Mouse (Mus musculus) frontal cortex, adult (tissue): ENCODE measurements around the gene Hoxc9.

ENCODE experiments used
- ATAC-seq: cut with Nextera tagmentation; 2 replicates; pipeline ENCODE4 v1.9.2; 2017; ENCODE audit warnings: mild to moderate bottlenecking, moderate library complexity, mixed read lengths; ENCODE audit not compliant: low TSS enrichment

Gene Hoxc9

DNA sequence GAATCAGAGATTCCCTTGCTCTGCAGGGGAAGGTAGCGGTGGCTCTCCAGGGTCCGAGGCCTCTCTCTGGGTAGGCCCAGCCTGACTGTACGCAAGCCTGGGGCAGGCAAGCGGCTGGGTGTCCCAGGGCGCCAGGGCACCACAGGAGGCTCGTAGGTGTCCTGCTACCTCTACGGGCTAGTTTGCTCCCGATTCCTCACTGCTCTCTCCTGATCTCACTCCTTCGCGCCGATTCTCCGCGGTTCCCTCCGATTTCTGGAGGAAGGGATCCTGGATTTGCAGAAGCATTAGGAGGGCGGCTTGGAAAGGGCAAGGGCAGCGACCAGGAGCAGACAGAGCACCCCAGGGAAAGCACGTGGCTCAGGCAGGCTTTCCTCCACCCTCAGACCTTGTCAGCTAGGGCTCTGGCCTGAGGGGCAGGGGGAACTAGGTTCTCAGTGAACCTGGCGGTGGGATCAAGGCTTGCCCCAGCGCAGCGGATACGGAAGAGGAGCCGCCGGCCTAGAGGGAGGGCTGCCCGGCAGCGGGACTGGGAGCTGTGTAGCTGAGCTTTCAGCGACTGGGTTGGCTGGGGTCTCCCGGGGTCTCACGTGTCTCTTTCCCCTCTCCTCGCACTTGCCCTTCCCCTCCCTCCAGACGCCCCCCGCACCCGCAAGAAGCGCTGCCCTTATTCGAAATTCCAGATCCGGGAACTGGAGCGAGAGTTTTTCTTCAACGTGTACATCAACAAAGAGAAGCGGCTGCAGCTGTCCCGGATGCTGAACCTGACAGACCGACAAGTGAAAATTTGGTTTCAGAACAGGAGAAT is 20.2 kb upstream of the Hoxc9 start:
- ATAC-seq = no peak

DNA sequence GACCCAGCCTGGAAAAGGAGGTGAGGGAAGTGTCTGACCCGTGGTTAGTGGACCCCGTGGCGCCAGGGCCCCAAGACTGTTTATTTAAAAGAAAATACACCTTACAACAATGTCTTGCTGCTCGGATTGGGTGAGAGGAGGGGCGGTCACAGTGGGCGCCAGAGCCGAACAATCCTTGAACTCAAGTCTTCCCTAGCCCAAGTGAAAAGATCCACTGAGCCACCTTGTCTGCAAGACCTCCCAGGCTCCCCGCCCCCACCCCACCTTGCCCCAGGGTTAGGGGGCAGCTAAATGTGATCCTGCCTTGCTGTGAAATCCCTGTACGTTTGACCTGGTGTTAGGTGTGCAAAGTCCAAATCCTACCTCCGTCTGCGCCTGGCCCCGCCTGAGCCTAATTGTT is 19.3 kb upstream of the Hoxc9 start:
- ATAC-seq = no peak

DNA sequence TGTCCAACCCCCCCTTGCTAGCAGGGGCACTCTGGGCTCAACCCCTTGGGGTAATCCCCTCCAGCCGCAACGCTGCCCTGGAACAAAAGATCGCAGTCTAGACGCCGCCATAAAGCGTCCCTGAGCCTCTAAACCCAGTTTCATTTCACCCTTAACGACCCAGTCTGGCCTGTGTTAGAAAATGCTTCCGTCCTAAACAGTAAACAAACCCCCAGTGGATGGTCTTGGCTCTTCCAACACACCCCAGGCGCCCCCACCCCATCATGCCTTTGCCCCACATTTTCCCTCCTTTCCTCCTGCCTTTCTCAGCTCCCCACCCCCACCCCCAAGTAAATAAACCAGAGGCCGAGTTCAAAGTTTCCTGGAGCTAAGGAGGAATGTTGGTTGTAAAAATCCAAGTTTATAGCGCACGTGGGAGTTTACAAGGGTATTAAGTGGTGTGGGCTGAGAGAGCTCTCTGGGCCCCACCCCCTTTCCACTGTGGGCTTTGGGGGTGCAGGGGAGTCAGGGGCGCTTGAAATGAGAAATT is 16.5 kb upstream of the Hoxc9 start:
- ATAC-seq = no peak

DNA sequence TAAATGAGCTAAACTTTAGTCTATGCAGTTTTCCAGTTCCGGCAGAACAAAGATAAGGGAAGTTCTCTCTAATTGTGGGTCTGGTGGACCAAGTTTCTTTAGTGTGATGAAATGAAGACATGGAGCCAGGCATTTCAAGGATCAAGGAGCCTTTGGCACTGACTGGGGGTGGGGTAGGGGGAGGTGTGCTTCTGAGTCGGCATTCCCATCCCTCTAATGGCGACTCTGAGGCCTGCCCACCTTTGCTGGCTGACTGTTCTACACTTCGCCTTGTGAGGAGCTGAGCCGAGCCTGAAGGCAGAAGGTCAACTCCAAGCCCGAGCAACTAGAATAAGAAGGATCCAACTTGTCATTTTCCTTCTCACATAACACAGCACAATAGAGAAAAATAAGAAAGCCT is 14.5 kb upstream of the Hoxc9 start:
- no peak for ATAC-seq

DNA sequence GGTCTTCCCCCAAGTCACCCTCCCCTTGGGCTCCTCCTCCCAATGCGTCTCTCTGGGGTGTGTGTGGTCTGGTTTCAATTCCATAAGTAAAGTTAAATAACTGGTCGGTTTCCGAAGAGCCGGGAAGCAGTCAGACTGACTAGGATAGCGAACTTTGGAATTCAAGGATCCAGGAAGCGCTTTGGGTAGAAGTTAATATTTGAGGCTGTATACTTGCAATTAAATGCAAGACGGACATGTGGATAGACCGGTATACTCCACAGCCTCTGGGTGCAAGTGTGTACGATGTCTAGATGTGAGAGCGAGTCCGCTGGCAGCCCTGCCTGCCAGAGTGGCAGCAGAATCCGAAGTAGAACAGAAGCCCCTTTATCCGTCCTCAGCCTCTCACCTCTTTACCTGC is 13.7 kb upstream of the Hoxc9 start:
- ATAC-seq = no peak

DNA sequence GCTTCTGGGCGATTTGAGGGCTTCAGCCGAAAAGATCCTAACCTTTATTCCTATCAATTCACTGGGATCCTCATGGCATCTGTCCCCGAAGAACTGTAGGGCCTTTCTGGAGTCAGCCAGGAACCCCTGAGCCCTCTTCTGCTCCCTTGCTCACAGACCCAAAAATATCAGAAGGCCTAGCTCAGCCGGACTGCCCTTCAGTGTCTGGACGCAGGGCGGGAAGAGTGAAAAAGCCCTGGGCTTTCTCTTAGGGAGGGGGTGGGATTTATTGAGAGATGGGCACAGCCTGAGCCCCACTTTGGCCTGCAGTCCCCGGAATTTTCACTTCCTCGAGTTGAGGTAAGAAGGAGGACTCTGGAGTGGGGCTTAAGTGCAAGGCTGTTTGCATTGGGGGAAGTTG is 13.0 kb upstream of the Hoxc9 start:
- no peak for ATAC-seq

DNA sequence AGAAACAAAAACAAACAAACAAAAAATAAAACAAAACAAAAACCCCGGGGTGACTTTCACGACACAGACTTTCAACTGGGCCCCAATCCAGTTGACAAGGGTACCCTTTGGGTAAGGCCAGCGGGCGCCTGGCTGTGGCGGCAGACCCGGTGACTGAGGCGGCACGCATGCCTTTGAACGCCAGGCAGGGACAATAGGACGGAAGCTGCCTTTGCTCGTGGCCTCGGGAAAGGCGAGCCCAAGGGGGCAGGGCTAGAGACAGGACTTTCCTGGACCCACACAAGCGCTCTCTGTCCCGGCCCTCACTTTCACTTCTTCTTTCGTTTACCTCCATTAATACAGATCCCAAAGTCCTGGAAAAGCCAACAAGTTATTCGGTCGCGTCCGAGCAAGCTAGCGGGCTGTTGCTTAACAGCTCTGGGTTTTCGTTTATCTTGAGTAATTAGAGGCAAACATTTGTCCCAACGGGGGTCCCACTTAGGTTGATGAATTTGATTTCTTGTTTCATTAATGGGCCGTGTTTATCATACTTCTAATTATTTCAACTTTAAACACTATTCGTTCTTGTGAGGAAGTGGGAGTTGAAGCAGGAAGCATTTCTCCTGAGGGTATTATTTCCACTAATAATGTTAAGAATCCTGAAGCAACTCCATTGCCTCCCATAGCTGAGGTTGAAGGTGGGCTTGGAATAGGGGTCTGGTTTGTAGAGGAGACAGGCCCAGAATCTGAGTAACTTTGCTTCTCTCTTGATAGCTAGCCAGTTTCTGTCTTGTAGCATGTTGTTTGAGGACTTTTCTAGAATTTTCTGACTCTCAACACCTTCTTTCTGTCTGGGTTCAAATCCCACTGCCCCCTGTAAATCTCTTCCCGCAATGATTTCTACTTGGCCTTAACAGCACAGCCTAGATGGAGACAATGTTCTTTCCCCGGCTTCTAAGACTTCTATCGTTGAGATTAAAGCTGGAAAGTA is 12.3 kb upstream of the Hoxc9 start:
- ATAC-seq = no peak

DNA sequence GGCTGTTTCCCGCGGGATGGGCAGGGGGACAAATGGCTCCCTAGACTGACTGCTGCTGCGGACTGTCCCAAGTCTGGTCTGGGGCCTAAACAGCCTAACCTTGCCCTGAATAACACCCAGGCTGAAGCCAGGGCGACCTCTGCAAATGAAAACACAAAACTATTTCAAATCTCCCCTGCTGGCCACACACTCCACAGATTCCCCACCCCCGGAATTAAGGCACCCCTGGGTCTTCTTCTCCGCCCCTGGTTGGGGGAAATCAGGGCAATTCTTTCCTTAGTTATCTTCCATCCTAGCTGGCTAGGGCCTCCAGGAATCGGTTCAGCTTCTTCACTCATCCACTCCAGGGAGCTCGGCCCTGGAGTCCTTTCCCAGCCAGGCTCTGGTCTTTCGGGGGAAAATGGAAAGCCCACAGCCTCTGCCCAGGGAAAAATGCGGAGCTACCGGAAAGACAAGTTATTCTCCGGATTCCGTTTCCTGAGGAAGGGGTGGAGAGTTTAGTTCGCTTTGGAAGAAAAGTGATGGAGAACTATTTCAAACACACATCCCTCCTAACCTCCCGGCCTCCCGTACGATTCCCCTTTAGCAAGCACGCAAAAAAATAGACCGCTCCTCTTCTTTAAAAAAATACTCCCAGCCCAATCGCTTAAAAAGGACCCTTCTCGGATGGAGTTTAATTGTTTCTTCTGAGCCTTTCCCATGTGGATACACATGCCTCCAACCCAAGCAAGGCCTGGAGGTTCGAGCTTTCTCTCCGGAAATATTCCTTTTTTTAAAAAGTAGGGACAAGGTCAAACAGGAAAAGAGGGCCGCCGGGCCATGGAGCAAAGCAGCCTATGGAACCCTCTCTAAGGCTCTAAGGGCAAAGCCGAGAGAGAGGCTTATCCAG is 11.0 kb upstream of the Hoxc9 start:
- ATAC-seq = no peak

DNA sequence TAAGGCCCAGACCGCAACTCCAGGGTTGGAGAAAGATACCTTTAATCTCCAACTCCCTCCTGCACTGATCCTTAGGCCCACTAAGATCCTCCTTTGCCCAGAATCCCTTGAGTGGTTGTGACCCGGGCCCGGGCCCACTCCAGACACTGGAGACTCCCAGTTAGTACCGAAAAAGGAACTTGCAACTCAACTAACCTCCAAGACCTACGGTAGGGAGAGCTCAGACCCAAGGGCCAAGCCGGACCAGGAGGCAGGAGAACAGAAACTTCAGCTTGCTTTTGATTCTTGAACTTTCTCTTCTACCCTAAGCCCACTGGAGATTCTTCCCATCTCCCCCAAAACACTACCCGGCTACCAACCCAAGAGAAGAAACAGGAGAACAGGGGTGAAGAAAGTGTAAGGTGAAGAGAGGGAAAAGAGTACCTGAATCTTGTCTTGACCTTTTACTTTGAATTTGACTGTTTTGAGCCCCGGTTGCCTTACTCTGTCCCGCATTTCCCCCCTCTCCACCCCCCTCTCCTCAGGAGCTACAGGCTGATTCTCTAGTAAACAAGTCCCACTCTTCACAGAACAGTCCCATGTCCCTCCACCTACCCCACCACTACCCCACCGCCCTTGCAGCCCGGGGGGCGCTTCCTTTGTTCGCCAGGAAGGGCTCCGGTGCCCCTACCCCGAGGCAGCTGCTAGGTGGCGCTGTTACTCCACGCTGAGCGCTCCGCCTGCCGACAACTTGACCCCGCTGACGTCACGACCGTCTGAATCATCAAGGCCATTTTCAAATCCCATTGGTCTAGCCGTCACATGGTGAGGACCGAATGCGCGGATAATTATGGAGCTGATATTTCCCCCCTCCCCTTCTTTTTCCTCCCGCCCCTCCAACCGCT is 10.1 kb upstream of the Hoxc9 start:
- no peak for ATAC-seq

DNA sequence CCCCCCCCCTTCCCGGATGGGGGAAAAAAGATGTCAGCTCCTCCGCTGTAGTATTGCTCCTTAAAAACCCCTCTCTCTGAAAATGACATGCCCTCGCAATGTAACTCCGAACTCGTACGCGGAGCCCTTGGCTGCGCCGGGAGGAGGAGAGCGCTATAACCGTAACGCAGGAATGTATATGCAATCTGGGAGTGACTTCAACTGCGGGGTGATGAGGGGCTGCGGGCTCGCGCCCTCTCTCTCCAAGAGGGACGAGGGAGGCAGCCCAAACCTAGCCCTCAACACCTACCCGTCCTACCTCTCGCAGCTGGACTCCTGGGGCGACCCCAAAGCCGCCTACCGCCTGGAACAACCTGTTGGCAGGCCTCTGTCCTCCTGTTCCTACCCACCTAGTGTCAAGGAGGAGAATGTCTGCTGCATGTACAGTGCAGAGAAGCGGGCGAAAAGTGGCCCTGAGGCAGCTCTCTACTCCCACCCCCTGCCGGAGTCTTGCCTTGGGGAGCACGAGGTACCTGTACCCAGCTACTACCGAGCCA is 9.4 kb upstream of the Hoxc9 start, which contains the start of gene Hoxc10:
Hoxc10 (plus strand) TSS at position 21 of the 536 bp plus-strand sequence.
- ATAC-seq = no peak

DNA sequence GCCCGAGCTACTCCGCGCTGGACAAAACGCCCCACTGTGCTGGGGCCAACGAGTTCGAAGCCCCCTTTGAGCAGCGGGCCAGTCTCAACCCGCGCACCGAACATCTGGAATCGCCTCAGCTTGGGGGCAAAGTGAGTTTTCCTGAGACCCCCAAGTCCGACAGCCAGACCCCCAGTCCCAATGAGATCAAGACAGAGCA is 9.0 kb upstream of the Hoxc9 start, which contains the start of gene Hoxc5:
Hoxc5 (plus strand) TSS at position 132 of the 199 bp plus-strand sequence.
- no peak for ATAC-seq

DNA sequence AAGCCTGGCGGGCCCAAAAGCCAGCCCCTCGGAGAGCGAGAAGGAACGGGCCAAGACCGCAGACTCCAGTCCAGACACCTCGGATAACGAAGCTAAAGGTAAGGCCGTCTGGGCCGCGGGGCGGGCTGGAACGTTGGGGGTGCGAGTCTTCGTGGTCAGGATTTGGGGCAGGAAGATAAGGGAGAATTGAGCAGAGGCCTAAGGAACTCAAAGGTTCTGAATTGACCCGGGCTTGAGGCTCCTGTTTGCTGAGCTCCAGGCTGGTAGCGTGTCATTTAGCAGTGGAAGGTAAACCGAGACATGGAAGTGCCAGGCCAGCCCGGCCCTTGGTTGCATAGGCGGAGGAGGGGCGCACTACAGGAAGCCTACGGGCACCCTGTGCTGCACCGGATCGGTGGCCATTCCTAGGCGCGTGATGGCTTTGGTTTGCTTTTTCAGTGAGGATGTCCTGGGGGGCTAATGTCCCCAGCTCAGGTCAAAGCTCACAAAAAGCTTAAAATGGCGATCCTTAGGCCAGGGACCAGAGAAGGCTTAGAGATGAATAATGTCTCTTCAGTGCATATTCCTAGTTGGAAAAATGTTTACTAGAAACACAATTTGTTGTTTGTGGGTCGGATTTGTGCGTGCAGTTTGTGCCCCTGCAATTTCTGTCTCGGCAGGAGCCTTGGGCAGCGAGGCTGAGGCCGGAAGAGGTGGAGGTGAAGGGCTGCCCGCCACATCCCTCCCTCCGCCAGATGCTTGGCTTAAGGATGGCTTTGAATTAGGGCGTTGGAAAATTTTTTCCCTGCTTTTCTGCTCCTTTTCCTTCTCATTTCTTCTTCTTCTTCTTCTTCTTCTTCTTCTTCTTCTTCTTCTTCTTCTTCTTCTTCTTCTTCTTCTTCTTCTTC is 8.5 kb upstream of the Hoxc9 start:
- ATAC-seq = no peak

DNA sequence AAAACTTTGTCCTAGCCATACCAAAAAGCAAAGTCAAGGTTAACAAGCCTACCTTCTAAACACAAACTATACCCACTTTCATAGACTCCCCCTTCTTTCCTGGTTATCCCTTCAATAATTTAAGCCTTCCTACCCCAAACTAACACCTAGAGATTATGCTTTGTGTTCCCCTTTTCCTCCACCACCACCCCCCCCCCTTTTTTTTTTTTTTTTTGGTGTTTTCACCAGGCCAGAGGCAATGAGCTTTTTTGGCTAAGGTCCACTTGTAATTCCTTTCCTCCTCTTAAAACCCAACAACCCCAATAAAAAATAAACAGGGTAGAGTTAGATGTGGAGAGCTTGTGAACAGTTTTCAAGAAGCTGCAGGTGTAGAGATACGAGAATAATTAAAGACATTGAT is 6.9 kb upstream of the Hoxc9 start:
- no peak for ATAC-seq

DNA sequence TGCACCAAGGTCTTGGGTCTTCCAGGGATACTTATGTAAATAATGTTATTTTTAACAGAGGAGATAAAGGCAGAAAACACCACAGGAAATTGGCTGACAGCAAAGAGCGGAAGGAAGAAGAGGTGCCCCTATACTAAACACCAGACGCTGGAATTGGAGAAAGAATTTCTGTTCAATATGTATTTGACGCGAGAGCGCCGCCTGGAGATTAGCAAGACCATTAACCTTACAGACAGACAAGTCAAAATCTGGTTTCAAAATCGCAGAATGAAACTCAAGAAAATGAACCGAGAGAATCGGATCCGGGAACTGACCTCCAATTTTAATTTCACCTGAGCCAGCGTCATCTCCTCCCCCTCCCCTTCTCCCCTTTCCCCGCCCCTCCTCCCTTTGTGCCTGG is 5.5 kb upstream of the Hoxc9 start:
- no peak for ATAC-seq

DNA sequence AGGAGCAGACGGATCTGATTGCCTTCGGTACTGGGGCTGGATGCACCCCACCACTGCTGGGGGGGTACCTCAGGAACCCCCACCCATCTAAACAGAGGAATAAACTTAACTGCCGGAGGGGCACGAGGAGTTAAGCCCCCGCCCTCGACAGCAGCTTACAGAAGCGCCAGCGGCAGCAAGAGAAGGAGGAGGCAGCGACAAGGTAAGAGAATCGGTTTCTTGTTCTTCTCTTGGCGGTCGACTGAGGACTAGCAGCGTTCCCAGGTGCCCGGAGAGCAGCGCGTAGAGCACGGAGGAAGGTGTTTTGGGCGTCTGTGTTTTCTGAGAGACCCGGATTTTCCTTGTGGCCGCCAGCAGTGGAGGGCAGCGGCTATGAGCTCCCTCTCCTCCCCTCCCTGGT is 4.0 kb upstream of the Hoxc9 start:
- ATAC-seq = no peak

DNA sequence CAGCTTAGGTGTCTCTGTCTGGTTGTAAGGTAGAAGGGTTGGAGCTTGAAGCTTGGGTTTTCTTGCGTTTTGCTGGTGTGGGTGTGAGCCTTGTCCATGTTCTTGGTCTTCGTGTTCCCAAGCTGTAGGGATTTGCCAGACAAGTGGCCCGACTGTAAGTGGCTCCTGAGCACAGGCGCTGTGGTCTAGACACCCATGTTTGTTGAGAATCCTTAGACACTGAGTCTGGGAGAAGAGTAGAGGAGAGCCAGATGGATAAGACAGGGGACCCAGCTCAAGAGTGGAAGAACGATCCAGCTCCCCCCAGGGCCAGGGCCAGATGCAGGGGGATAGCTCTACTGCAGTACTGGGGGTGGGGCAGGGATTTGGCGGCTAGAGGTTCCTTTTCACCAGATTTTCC is 3.5 kb upstream of the Hoxc9 start:
- no peak for ATAC-seq

DNA sequence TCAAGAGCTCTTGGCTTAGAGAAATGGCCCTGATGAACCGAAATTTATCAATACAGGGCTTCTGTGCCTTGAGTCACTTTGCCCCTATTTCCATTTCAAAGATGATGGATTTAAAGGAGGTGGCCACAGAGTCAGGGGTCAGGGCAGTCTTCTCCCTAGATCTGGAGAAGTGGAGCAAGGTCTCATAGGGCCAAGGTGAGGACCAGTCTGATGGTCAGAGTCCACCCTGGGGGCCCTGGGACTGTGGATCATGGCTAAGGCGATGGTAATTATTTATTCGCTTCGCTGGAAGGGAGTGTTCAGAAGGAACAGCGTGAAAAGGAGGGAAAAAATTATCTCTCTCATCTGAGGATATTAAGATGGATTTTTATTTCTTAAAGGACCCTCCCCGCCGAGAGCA is 1.2 kb upstream of the Hoxc9 start:
- ATAC-seq = no peak

DNA sequence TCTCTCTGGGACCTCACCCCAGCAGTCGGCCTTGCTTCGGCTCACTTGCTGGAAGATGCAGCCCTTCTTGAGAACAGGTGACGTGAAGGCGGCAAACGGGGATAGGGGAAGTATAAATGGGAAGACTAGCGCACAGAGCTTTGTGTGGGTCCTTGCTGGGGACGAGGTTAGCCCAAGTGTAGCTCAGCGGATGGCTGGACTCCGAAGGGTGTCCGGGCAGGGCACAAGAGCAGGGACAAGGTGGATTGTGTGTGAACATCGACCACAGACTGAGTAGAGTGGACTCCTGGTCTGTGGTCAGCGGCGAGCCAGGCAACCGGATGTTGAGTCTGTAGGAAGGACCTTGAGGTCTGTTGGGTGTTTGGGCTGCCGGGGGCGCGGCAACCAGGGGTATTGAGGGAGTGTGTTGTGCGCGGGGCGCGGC is 539 bp upstream of the Hoxc9 start:
- ATAC-seq = no peak

DNA sequence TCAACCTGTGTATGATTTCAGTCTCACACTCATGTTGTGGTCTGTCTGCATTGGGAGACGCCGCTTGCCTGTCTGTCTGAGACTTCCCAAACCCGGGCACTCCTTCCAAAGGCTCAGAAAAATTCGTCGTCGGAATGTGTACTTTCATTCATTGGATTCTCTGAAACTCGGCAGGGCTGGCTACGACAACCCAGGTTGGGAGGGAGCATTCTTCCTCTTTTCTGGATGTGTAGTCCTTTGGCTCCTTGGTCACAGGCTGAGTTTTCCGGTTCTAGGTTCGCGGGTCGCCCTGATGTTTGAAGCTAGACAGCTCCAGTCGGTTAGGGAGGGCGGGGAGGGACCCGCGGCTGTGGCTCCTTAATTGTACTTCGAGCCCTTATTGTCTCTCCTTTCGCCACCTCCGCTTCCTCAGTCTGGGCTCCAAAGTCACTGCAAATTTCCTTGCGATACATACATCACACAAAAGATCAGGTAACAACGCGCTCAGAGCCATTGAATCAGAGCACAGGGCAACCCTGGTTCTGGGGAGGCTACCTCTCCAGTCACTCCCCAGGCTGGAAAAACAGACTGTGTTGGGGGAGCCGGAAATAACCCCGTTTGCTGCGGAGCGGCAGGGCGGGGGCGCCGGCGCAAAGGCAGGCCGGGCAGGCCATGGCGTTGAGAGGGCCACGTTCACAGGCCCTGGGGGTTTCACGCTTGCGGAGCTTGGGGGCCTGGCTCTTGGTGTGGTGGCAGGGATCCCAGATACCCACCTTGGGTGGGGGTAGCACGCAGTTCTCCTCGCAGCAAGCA is 588 bp downstream of the Hoxc9 start:
- ATAC-seq = no peak
